23 mouse cellular contexts compared by ENCODE assay signal in the genomic region with DNA sequence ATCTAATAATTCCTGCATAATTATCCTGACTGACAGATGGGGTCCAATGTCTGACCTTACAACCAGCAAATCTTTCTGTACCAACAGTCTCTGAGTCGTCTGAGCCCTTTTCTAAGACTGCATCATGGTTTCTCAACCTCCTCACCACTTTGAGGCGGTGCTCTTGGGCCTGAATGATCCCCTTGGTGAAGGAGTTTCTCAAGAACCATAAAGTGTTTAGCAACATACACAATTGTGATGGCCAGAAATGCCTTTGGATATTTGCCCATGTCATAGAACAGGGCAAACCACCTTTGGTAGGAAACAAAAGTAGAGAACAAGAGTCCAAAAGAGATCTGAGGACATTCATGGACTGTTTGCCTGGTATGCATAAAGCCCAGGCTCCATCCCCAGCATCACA.
"Had no signal": no experiment of that assay in that cellular context is flagged by ENCODE, and none has a peak within 500 bp of the region (broad histone marks: within the 10 kb centered on the region; RNA-seq: fewer than 3 reads in every experiment).

No protein-coding gene starts in this region.

- DNase-seq: gastrocnemius, adult 2 months; gastrocnemius, postnatal 10 days; gastrocnemius, postnatal 25 days; heart, adult 18-20 months; heart, postnatal 14 days; heart, postnatal 36 days; kidney, adult 11 months; kidney, adult 8-10 months; kidney, postnatal 10 days; kidney, postnatal 25 days; kidney, postnatal 4 days; liver had no signal

- H3K9ac ChIP-seq: heart, embryonic 13.5 days; heart, embryonic 15.5 days; hindbrain, embryonic 13.5 days; hindbrain, embryonic 15.5 days; limb, embryonic 12.5 days had no signal

- H3K9me3 ChIP-seq: heart, embryonic 10.5 days; heart, embryonic 13.5 days; heart, embryonic 15.5 days; hindbrain, embryonic 13.5 days; hindbrain, embryonic 15.5 days; limb, embryonic 10.5 days; limb, embryonic 12.5 days had no signal

- H3K4me2 ChIP-seq: heart, embryonic 13.5 days; heart, embryonic 15.5 days; hindbrain, embryonic 13.5 days; hindbrain, embryonic 15.5 days; limb, embryonic 12.5 days had no signal

- H3K36me3 ChIP-seq: heart, embryonic 10.5 days; heart, embryonic 13.5 days; heart, embryonic 15.5 days; hindbrain, embryonic 13.5 days; hindbrain, embryonic 15.5 days; limb, embryonic 10.5 days; limb, embryonic 12.5 days had no signal

- H3K27me3 ChIP-seq: heart, embryonic 13.5 days; heart, embryonic 15.5 days; hindbrain, embryonic 13.5 days; hindbrain, embryonic 15.5 days had no signal

- H3K27ac ChIP-seq: gastrocnemius, adult 2 months; heart, embryonic 10.5 days; heart, embryonic 13.5 days; heart, embryonic 15.5 days; hindbrain, embryonic 13.5 days; hindbrain, embryonic 15.5 days; hindbrain, postnatal 0 days; layer of hippocampus, adult 2 months; left cerebral cortex, adult 2 months; limb, embryonic 10.5 days; limb, embryonic 12.5 days had no signal

- ATAC-seq: hindbrain, postnatal 0 days; intestine, embryonic 16.5 days had no signal

- H3K4me1 ChIP-seq: heart, embryonic 10.5 days; heart, embryonic 13.5 days; heart, embryonic 15.5 days; limb, embryonic 10.5 days; limb, embryonic 12.5 days had no signal

- H3K4me3 ChIP-seq: gastrocnemius, adult 2 months; heart, embryonic 10.5 days; heart, embryonic 13.5 days; heart, embryonic 15.5 days; hindbrain, embryonic 13.5 days; hindbrain, embryonic 15.5 days; layer of hippocampus, adult 2 months; left cerebral cortex, adult 2 months; limb, embryonic 10.5 days; limb, embryonic 12.5 days had no signal
